Mouse (Mus musculus): Measurements from ENCODE around the gene Bnip3.

Gene Bnip3

GRCm38 (mm10) chr7:138909277-138910192, at the start of gene Bnip3:
Gene Bnip3 (minus strand): TSS chr7:138909519.
- peak; percentile 96 for DNase-seq

GRCm38 (mm10) chr7:138957106-138957505, 47.8 kb upstream of the Bnip3 start:
- DNase-seq: no peak

GRCm38 (mm10) chr7:138955787-138956186, 46.5 kb upstream of the Bnip3 start:
- no peak for DNase-seq

GRCm38 (mm10) chr7:138948309-138948708, 39.0 kb upstream of the Bnip3 start:
- DNase-seq: no peak

- no peak for DNase-seq
These were observed 38.4 kb upstream of the Bnip3 start for GRCm38 (mm10) chr7:138947741-138948140.

DNA sequence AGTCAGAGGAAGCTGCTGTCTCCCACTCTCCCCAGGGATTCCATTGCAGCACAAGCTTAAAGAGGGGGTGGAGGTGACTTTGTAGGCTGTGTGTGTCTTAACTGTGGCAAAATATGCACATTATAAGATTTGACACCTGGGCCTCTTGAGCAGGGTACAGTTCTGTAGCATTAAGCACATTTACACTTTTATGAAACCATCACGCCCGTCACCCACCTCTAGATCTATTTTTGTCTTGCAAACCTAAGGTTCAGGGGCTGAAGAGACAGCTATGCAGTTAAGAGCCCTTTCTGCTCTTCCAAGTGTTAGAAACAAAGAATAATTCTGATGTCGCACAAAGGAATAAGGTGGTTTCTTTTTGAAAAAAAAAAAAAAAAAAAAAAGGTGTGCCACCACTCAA, 36.3 kb upstream of the Bnip3 start:
- no peak for DNase-seq

DNA sequence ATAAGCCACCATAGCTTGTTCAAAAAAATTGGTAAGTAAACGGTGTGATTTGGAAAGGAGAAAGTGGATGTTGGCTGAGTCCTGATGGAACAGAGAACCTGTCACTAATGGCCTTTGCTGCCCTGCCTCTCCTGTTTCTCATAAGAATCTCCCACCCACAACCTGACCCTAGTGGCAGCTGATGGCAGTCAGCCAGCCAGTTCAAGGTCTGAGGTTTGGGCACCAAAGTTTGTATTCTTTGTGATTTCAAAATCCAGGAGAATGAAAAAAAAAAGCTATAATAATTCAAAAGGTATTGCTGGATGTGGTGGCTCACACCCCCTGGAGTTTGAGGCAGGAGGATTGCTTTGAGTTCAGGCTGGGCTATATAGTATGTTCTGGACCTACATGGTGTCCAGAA, 33.0 kb upstream of the Bnip3 start:
- no peak for DNase-seq

DNA sequence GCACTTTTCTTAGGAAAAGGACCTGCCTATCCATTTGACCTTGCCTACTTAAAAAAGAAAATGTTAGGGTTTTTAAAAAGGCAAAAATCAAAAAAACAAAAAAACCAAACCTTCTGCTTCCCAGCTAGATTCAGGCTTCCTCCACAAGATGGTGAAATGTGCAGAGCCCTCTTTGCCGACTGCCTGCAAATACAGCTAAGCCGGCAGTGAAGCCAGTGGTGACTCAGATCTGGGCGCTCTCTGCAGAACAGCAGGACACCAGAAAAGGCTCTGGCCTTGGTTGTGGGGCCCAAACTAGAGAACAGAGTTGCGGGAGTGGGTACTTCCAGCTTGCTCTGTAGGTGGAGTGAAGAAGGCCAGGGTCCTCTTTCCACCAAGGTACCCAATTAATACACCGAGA, 32.3 kb upstream of the Bnip3 start:
- no peak for DNase-seq

- no peak for DNase-seq
These were observed 31.5 kb upstream of the Bnip3 start, which contains the start of gene Jakmip3 for GRCm38 (mm10) chr7:138940612-138941461. Gene Jakmip3 (plus strand): TSS chr7:138940730.

DNA sequence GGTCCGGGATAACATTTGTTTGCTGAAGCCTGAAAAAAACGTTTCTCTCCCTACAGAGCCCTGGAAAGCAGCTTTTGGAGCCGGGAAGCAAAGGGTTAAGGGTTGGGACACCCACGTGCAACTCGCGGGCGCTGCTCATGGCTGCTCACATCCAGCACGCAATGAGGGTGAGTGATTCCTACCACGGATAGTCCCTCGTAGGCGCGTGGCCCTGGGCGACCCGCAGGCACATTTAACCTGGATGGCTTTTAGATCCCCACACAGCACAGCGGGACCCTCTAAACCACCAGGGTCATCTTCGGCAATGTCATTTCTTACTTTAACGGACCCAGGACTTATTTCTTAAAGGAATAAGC, 30.9 kb upstream of the Bnip3 start:
- DNase-seq: no peak

DNA sequence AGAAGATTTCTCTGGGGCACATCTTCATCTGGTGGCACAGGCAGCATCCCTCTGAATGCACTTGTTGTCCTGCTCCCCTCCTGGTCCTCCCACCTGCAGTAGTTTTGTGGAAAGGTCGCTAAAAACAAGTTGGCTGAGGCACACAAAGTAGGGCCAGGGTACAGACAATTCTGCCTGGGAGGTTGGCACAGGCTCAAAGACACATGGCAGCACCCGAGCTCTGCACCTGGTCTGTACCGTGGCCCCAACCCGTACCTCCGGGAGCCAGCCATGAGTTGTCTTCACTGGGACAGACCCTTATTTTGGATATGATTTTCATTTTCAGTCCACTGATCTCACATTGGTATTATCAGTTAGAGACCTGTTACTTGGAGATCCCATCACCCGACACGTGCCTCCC, 29.7 kb upstream of the Bnip3 start:
- no peak for DNase-seq

- no peak for DNase-seq
These were observed 25.2 kb upstream of the Bnip3 start for GRCm38 (mm10) chr7:138934523-138934922.

GRCm38 (mm10) chr7:138928456-138928855, 19.1 kb upstream of the Bnip3 start:
- no peak for DNase-seq

DNA sequence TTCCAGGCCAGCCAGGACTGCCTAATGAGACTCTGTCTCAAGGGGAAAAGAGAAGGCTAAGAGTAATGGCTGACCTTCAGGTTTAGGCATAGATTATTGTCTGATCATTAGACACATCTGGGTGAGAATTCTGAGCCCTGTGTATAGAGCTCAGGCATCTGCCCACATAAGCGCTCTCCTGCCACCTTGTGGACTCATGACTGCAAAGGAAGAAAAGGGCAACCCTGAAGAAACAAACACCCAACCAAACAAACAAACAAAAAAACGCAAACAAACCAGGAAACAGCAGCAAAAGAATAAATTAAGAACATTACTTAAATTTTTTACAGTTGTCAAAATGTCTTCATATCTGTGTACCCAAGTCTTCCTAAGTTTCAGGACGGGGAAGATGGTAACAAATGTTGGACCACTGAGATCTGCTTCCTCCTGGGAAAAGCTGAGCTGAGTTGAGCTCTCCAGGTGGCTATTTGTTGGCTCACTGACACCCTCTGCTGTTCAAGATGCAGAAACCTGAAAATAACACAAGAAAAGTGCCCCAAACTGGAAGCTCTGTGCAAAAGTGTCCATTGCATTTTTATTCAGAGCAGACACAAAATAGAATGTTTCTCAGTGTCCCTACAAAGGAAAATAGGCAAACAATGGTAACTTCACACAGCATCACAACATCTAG, 14.6 kb upstream of the Bnip3 start:
- peak; percentile 31 for DNase-seq

DNA sequence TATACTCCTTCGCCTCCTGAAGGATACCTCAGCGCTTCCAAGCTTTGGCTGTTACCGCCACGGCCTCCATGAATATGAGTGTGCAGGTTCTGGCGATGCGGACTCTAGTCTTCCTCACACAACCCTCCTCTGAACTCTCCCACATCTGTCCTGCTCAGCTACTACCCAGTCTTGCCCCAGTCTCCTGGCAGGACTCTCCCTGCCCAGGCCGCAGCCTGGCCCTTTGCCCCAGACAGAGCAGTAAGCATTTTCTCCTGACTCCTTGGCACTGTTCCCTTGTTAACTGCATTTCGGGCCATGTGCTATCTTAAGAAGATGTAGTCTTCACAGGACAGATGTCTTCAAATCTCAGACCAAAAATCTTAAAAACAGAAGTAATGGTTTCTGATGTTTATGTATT, 12.3 kb upstream of the Bnip3 start:
- DNase-seq: peak; percentile 61

- DNase-seq: peak; percentile 84
These were observed 10.0 kb upstream of the Bnip3 start for GRCm38 (mm10) chr7:138919156-138919944.

DNA sequence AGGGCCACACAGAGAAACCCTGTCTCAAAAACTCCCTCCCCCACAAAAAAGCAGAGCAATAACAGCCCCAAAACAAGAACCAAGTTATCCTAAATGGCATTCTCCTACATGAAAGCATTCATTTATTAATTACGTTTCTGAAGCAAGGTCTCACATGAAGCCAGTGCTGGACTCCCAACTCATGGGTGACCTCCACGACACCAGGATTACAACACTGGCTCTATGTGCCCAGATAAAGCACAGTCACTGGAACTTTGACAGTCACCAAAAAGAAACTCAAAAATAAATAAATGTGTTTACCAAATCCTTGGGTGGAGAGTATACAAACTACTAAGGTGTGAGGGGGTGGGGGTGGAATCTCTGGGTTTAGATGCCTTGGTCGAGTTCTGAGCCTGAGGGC, 4.3 kb upstream of the Bnip3 start:
- no peak for DNase-seq

DNA sequence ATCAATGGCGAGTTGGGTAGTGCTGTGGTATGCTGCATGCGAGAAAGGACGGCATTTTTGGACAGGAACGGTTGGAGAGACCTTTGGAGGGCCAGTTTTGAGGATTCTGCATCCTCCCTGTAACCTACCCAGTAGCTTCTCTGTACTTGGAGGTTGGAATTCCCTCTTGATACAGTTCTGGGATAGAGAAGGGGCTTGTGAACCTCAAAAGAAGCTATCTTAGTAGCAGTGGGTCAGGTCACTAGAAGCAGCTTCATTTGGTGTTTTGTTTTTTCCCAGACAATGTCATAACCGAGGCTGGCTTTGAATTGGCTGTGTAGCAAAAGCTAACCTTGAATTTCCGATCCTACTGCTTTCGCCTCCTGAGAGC, 859 bp upstream of the Bnip3 start:
- DNase-seq: no peak

GRCm38 (mm10) chr7:138908768-138909276, 497 bp downstream of the Bnip3 start:
- no peak for DNase-seq

DNA sequence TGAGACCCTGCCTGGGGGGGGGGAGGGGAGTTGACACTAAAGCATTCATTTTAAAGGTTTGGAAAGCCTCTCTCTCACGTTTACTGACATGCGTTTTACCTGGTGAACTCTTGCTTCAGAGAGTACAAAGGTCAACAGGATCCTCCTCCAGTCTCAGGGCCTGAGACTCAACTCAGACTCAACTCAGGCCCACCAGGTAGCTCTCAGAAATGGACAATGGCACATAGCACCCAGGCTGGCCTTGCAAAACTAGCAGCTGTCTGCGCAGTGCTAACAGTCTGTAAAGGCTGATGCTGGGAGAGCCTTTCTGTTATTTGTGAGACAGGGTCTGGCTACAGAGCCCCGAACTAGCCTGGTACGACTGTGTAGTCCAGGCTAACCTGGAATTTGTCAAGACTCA, 1.3 kb downstream of the Bnip3 start:
- peak; percentile 56 for DNase-seq

GRCm38 (mm10) chr7:138907043-138907442, 2.3 kb downstream of the Bnip3 start:
- peak; percentile 59 for DNase-seq

DNA sequence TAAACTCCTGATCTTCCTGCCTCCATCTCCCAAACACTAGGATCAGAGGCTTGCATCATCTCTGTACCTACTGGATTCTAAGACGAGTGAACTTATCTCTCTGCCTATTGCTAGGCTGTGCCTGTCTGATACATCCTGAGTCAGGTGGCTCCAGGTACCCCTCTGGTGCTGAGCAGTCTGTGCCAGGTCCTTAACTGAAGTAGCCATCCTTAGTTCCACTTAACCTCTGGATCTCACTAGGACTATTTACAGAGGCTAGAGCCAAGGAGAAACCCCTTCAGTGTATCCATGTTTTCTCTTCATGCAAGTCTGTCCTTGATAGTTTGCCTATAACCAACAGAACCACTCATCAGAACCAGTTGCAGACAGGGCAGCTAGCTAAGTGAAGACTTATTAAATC, 2.9 kb downstream of the Bnip3 start:
- DNase-seq: no peak
